Mouse (Mus musculus): ENCODE data around the gene Vangl1. TPM values are rescaled to one million over a fixed set of nuclear protein-coding genes. Genes with fewer than 3 reads are reported as not detected.

Vangl1 gene
- polyA plus RNA-seq, 2 experiments, result 62.2 to 62.8 TPM

DNA sequence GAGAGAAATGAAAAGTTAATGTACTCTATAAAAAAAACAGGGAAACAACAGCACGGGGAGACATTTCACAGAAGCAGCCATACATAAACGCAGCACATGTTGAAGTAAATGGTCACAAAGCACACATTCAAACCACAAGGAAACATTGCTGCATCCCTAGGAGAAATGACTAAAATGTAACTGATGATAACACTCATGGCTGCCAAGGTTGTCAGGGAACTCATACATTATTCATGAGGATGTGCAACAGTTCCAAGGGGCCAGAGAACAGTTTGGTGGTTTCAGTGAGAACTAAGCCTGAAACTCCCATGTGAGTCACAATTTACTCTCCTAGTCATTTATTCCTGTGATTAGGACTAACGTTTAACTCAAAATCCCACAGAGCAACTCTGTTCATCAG is 96.3 kb downstream of the Vangl1 start:
- ATAC-seq (ENCODE audit: insufficient read depth) (no peak), DNase-seq (ENCODE audit: low read depth in 3 of 3, low spot score in 3 of 3) (no peak)
- WGBS (ENCODE audit: insufficient replicate concordance), result 62% methylated on average over 3 of the region's 3 CpGs
- no peaks in the 10 kb centered on the region for H3K27me3 ChIP-seq (ENCODE audit: control insufficient read depth, insufficient read depth, low read length)
- H3K4me3 ChIP-seq (ENCODE audit: insufficient read depth in 1 of 2, low read depth in 2 of 2, low read length in 2 of 2), result no peak overlapping the region
- no peak overlapping the region for H3K27ac ChIP-seq
- H3K4me2 ChIP-seq (ENCODE audit: low read depth), result no peak overlapping the region
- H3K9ac ChIP-seq (replicated peaks), result no peak overlapping the region
- H3K4me1 ChIP-seq (replicated peaks; ENCODE audit: control insufficient read depth in 2 of 2, insufficient read depth in 2 of 2, low read length in 1 of 2), result no peaks in the 10 kb centered on the region
- H3K36me3 ChIP-seq (replicated peaks; ENCODE audit: control insufficient read depth, insufficient read depth, low read depth), result no peaks in the 10 kb centered on the region
- H3K9me3 ChIP-seq (ENCODE audit: control insufficient read depth, low read length), result no peaks in the 10 kb centered on the region
- TF ChIP-seq EP300 (IDR thresholded peaks at IDR 0.05; ENCODE audit: low read depth), result no peak
- TF ChIP-seq CTCF (IDR thresholded peaks at IDR 0.05; ENCODE audit: low read depth), result no peak

DNA sequence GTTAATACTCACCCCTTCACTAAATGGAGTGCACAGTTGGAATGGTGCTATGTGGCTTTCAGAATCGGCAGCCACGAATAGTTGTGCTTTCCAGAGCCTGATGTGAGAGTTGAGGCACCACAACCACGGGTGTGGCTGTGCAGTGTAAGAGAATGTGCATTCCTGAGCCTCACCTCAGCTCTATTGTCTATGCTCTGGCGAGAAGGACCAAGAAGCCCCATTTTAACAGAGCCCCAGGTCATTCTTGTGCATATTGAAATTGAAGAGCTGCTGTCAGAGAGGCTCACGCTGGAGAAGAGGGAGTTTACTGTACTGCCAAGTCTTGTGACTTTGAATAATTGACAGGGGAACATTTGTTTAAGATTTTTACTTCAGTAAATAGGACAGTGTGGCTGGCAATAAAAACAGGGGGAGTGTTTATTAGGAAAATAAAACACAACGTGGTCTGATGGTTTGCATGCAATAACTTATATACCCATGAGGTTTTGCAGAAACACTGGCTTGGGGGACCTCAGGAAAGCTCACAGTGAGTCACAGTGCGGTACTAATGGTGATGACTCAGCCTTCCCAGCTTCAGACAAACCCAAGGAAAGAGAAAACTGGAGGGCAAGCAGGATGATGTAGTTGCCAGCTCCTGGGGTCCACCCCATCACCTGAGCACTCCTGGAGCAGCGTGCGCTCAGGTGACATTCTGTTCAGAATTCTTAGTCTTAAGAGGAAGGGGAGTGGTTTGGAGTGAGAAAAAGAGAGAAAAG is 100.5 kb downstream of the Vangl1 start:
- no peaks in the 10 kb centered on the region for H3K4me1 ChIP-seq (replicated peaks; ENCODE audit: control insufficient read depth in 2 of 2, insufficient read depth in 2 of 2, low read length in 1 of 2)
- H3K4me2 ChIP-seq (ENCODE audit: low read depth), result no peak overlapping the region
- DNase-seq (ENCODE audit: low read depth in 3 of 3, low spot score in 3 of 3) (no peak), ATAC-seq (ENCODE audit: insufficient read depth) (no peak)
- H3K9ac ChIP-seq (replicated peaks), result no peak overlapping the region
- WGBS (ENCODE audit: insufficient replicate concordance), result 53% methylated on average over 9 of the region's 9 CpGs
- H3K9me3 ChIP-seq (ENCODE audit: control insufficient read depth, low read length), result no peaks in the 10 kb centered on the region
- no peak overlapping the region for H3K27ac ChIP-seq
- no peaks in the 10 kb centered on the region for H3K36me3 ChIP-seq (replicated peaks; ENCODE audit: control insufficient read depth, insufficient read depth, low read depth)
- H3K27me3 ChIP-seq (ENCODE audit: control insufficient read depth, insufficient read depth, low read length), result no peaks in the 10 kb centered on the region
- H3K4me3 ChIP-seq (ENCODE audit: insufficient read depth in 1 of 2, low read depth in 2 of 2, low read length in 2 of 2), result no peak overlapping the region
- TF ChIP-seq EP300 (IDR thresholded peaks at IDR 0.05; ENCODE audit: low read depth), result no peak

Other genes starting within 250 kb of the Vangl1 start
- 0.02 TPM in 1 of 2 replicates, not detected in the other for gene Nhlh2, start 194.6 kb downstream of the Vangl1 start, polyA plus RNA-seq (2012; rRNA removed)
- gene Nhlh2, start 194.6 kb downstream of the Vangl1 start, polyA plus RNA-seq (2014; fragmentation: Nextera tagmentation; extraction: Ambion mirVana), result not detected in 2 replicates
- gene Casq2, start 118.3 kb downstream of the Vangl1 start, polyA plus RNA-seq (2012; rRNA removed), result 0.31 and 0.89 TPM in 2 replicates
- 0.49 and 0.88 TPM in 2 replicates for gene Casq2, start 118.3 kb downstream of the Vangl1 start, polyA plus RNA-seq (2014; fragmentation: Nextera tagmentation; extraction: Ambion mirVana)

Data from liver, embryonic 14.5 days (tissue).